Mouse (Mus musculus) cerebellum, adult 8-10 months (tissue): ENCODE data around the gene Myof.

Experiments used
- DNase-seq: peaks from one replicate; pipeline ENCODE4 v3.0.0; 2022

Gene Myof

GRCm38 (mm10) chr19:37934640-37935039 lies 108.7 kb downstream of the Myof start:
- DNase-seq = no peak

DNA sequence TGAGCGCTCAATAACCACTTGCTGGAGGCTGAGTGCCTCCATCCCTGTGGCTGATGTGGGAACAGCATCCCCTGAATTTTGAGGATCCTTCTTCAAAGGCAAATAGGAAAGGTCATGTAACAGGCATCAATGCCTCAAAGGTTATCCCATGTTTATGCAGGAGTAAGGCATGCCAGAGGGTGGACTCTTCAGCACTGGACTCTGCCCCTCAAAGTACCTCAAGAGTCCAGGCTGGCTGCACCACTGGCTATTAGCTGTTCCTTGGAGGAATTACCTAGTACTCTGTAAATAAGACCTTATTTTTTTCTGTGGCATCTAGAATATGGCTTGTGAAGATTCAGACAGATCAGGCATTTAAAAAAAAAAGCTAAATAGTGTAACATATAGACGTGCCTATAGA lies 111.2 kb downstream of the Myof start:
- no peak for DNase-seq

DNA sequence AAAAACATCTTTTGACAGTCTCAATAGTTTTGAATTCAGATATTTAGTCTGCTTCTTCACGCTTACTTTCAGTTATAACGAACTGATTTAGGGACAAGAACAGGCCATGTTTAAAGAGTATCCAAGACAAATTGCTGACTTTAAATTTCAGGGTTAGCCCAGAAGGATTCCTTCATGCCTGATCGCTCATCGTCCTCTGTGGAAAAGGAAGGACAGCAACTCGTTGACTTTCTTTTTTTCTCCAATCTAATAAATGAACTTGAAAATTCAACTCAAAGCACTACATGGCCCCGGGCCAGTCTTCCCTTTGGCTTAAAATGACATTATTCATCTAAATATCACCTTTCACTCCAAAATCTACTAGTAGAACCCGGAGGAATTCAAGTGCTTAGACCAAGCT lies 115.5 kb downstream of the Myof start:
- no peak for DNase-seq

DNA sequence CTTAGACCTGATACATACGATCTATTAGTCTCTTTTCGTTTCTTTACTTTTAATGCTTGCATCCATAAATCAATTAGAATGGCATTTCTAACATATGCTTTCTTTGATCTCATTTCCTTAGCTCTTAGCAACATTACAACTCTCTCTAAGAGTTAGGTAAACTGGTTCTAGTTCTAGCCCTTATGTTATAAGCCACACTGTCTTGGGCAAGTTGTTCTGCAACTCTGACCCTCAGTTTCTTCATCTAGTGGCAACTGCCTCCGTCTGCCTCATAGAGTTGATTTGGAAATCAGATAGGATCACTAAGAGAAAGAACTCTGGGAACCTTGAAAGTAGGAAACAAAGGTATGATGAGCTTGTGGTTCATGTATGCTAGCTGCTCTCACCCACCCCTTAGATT lies 118.1 kb downstream of the Myof start:
- no peak for DNase-seq

- no peak for DNase-seq
Observed at GRCm38 (mm10) chr19:37924266-37924665, 119.1 kb downstream of the Myof start.

- DNase-seq = no peak
Observed at GRCm38 (mm10) chr19:37921098-37921497, 122.3 kb downstream of the Myof start.

- no peak for DNase-seq
Observed at GRCm38 (mm10) chr19:37918515-37918932, 124.9 kb downstream of the Myof start.

GRCm38 (mm10) chr19:37914261-37914660 lies 129.1 kb downstream of the Myof start:
- DNase-seq = no peak

- no peak for DNase-seq
Observed at GRCm38 (mm10) chr19:37912501-37912900, 130.9 kb downstream of the Myof start.

DNA sequence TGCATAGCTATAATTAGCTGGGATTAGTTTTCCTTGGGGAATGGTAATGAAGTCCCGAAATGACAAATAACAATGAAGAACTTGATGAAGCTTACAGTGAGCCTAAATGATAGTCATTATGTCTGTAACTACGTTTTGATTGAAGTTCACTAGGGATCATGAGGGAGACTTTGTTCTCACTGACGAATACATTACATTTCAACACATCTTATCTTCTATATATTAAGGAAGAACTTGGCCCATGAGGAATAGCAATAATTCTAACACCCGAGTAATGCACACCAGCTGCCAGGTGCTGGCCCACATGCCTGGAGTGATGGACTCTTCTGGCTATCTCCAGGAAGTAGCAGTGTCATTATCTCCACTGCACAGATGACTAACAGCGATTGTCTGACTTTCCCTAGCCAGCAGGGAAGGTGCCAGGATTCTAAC lies 133.5 kb downstream of the Myof start:
- DNase-seq = no peak

DNA sequence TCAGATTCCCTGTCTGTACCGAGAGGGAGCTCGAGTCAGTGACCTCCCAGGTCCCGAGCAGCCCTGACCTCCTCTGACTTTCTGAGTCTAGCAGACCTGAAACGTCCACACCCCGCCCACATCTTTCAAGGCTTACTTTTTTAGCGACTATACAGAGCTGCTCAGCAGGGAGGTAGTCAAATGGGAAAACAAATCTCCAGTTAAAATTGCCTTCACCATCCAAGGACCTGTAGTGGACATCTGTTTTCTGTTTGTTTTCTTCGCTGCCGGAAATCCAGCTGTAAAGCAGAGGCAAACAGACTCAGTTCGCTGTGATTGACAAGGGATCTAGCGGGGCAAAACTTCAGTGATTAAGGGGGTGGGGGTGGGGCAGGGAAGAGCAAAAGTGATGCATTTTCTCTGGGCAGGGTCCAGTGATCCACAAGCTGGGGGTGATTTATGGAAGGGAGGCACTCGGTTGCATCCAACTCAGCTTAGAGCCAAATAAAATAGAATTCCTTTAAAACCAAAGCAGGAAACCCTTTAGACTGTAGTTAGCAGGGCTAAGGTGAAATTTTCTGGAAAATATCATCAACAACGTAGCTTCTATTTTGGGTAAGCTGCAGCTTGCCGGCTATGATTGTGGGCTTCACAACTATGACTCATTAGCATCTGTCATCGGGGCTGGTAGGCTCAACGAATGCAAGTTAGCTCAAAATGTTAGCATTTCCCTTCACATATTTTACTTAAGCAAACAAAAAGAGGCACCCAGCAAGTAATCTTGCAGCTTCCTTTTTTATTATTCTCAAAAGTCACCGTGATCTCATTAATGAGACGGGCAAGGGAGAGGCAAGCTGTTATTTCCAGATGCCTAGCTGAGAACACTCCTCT lies 135.7 kb downstream of the Myof start:
- no peak for DNase-seq

DNA sequence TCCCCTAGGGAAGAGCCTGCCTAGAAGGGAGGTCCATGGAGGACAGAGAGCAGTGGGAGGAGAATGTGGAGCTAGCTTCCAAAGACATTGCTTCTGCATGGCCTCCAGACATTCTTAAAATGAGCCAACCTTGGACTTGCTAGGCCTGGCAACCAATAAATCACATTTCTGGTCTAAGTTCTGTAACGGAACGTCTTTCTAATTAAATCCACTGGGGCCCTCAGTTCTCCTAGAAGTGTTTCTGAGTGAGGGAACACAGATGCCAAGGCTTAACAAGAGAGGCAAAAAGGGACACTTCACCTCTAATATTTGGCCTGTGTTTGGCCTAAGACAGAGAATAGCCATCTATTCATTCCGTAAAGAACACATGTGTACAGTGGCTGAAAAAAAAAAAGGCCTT lies 136.5 kb downstream of the Myof start:
- DNase-seq = no peak

- no peak for DNase-seq
Observed at GRCm38 (mm10) chr19:37896081-37896480, 147.3 kb downstream of the Myof start.

GRCm38 (mm10) chr19:37891006-37891405 lies 152.4 kb downstream of the Myof start:
- no peak for DNase-seq

DNA sequence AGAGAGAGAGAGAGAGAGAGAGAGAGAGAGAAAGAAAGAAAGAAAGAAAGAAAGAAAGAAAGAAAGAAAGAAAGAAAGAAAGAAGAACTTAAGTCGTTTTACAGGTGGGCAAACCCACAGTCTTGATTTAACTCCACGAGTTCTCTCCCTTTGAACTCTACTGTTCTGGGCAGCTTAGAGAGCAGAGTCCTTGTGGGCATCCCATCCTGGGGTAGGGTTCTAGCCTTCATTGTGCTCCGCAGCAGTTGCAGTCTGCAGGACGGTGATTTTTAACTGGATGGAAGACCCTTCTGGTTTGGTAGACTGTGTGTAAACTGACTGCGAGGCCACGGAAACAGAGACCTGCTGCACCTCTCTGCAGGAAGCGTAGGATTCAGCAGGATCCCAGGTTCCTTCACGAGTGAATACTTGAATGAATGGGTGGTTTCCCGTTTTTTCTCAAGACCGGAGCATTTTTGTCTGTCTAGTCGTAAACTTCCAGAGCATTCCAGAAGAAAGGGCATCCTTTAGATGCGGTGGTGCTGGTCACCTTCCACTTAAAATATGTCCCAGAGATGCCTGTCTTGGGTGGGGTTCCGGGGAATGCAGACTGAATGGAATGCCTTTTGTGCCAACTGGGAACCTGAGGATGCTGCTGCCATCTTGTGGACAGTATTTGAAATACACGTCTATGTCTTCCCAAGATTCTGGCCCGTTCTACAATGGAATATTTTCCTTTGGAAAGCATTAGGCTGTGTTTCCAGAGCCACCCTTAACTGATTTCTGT lies 156.8 kb downstream of the Myof start:
- peak; percentile 50 for DNase-seq

GRCm38 (mm10) chr19:37881431-37882081 lies 161.8 kb downstream of the Myof start:
- no peak for DNase-seq

DNA sequence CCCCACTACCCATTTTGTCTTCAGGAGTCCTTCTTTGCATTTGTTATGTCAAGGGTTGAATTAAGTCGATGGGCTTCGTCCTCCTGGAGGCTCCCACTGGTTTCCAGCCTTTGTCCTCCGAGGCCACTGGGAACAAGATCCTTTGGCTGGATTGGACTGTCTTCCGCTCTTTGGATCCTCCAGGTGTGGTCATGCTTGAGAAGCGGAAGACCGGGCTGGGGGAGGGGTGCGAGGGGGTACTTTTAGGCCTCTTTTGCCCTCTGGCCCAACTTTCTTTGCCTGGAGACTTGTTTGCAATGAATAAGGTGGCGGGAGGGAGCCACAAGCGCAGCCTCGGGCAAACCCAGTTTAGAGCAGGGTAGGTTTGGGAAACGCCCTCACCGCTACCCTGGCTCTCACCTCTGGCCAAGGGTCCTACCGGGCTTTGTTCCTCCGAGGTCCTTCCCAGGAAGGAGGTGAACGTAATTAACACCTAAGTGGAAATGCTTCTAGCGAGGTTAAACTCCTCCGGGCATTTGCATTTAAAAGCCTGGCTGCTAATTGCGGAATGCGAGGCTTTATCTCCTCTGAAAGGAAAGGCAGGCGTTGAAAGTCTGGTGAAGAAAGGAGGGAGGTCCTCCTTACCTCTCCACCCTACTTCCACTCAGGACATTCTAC lies 165.7 kb downstream of the Myof start:
- DNase-seq = no peak

DNA sequence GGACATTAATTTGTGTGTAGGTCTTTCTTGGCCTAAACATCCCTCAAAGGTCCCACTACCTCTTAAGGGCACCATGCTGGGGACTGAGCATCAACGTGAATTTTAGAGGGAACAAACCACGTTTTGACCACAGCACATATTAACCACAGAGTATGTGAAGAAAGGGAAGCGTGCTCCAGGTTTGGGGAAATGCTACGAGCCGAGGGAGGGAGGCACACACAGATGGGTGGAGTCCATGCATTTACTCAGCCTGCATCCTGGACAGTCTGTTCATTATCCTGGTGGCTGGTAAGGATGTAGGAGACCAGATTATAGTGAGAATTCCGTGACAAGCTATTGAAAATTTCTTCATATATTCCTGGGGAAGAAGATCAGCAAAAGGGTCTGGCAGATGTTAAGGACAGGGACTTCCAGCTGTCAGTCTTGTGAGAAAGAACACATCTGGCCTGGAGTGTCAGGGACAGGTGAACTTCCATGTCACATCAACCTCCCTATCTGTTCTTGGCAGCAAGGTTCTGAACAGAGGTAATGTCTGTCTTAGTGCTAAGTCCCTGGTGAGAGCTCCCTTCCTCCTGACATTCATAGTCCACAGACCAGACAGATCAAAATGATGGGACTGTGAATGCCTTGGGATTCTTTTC lies 166.7 kb downstream of the Myof start:
- no peak for DNase-seq

- no peak for DNase-seq
Observed at GRCm38 (mm10) chr19:37873499-37873898, 169.9 kb downstream of the Myof start.

DNA sequence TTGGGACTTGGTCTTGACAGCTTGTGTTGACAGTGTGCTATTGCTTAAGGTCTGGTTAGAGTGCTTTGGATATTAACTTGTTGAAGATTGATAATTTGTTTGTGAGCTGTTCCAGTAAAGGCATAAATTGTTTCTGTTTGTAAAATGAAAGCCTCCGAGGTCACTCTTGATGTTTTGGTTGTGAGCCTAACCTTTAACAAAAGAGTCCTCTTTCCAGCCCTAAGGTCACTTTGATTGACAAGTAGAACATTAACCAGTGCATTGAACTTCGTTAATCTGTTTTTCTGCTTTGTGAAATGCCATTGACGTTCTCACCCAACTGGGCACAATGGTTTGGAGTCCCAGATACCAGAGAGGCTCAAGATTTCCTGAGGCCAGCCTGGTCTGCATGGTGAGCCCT lies 175.8 kb downstream of the Myof start:
- DNase-seq = no peak

DNA sequence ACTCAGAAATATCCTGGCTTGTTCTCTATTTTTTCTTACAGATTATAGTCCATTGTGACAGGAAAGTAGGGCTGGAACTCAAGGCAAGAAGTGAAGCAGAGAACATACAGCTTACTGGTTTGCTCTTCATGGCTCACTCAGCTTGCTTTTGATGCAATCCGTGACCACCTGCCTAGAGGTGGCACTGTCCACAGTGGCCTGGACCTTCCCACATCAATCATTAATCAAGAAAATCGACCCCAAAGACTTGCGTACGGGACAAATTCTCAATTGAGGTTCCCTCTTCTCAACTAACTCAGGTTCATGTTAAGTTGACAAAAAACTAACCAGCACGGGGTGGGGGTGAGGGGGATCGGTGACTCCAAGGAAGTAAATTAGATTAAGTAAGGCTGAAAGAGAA lies 176.4 kb downstream of the Myof start:
- no peak for DNase-seq

GRCm38 (mm10) chr19:37861171-37861570 lies 182.2 kb downstream of the Myof start:
- no peak for DNase-seq

DNA sequence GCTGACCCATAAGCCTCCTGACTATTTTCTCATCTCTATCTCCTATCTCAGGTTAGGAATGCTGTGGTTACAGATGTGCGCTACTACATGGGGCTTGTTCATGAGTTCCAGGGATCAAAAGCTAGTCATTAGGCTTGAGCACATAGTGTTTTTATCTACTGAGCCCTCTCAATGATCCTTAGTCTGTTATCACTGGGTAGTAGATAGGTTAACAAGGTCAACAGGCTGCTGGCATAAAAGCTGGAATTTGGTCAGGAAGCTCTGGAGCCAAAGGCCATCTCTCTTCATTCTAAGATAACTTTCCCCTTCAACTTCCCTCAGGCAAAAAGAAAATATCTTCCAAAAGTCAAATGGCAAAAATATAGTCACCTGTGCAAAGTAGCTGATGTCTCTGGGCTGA lies 183.1 kb downstream of the Myof start:
- DNase-seq = no peak
